Mouse (Mus musculus): ENCODE measurements around the gene Vgll4.

GRCm38 (mm10) chr6:114895191-114895590 lies 74.6 kb downstream of the Vgll4 start:
- TF ChIP-seq CTCF (IDR thresholded peaks at IDR 0.05; ENCODE audit: borderline replicate concordance, insufficient read depth, low read length) (no peak), POLR2A (IDR thresholded peaks at IDR 0.05; ENCODE audit: low read depth, low read length) (no peak)
